Mouse (Mus musculus) layer of hippocampus, adult 2 months (tissue): ENCODE measurements around the gene Fam166b. TPM values are rescaled to one million over a fixed set of nuclear protein-coding genes. Genes with fewer than 3 reads are reported as not detected.
A peak's percentile ranks its signal among the peaks of the same experiment; 100 is the strongest.

Source experiments
- DNase-seq, 2 experiments: peaks; one replicate each; pipeline ENCODE4 v3.0.0; 2022; ENCODE audit warnings: low spot score in 2 of 2
- H3K27ac ChIP-seq: fragments of 200-600 bp; 2 replicates; pipeline ENCODE4 v1.8.1; 2022
- H3K4me3 ChIP-seq: fragments of 200-600 bp; 2 replicates; pipeline ENCODE4 v1.8.1; 2022; ENCODE audit warnings: mild to moderate bottlenecking
- CTCF ChIP-seq: fragments of 200-600 bp; conservative IDR thresholded peaks from 2 replicates; pipeline ENCODE4 v1.8.1; 2022; ENCODE audit warnings: antibody characterized with exemption, mild to moderate bottlenecking, moderate library complexity
- long read RNA-seq, 2 experiments: library from polyadenylated mRNA; stranded (forward); transcript quantifications; one replicate each; pipeline ENCODE4 v2.0.0; 2021; ENCODE audit warnings: borderline mapping rate in 2 of 2
- total RNA-seq, 2 experiments: library from RNA; stranded (reverse); gene quantifications; 2 replicates each; pipeline ENCODE4 v1.2.3; 2021

Fam166b gene
- total RNA-seq: 1 to 10 TPM in 1 of 2 experiments, under 1 TPM in 1; 0.98 to 1.9 TPM
- long read RNA-seq, experiment 1: 0 reads
- long read RNA-seq, experiment 2: 0 reads

DNA sequence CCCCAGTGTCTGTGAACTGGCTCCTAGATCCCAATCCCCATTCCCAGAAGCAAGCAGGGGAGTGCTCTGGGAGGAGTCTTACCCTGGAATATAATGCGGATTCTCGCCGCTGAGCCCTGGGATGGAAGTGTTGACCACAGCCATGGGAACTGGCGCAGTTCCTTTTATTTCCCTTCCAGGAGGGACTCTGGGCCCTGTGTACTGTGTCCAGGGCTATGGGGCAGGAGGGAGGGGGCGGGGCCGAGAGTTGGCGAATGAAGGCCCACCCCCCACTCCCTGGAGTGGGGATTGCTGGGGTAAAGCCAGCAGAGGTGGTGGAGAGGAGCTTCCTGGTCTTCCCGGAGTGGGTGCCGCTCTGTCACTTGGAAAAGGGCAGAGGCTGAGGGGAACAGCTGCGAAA, at the start of gene Fam166b:
Fam166b (minus strand) TSS at position 189 of the 400 bp plus-strand sequence.
- Histone ChIP-seq H3K27ac (no peak within 1 kb of the TSS), H3K4me3 (no peak within 1 kb of the TSS)
- peak in 1 of 2 experiments; percentile 10 for DNase-seq
- no peak for TF ChIP-seq CTCF

DNA sequence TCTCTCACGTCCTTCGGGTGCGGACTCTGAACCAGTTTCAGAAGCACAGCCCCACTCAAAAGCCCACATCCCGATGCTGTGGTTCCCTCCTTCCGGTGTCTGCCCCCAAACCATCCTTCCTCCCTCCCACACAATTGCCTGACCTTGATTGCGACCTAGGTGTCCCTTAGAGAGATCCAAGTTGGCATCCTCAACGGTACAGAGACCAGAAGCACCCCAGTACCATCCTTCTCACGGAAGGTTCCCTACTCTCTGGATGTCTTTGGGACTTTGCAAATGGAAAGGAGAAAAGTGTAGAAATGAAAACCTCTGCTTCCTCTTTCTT, 49.6 kb upstream of the Fam166b start:
- Histone ChIP-seq H3K4me3 (peak overlapping the region; percentile 54), H3K27ac (peak overlapping the region; percentile 83)
- DNase-seq: no peak
- no peak for TF ChIP-seq CTCF

DNA sequence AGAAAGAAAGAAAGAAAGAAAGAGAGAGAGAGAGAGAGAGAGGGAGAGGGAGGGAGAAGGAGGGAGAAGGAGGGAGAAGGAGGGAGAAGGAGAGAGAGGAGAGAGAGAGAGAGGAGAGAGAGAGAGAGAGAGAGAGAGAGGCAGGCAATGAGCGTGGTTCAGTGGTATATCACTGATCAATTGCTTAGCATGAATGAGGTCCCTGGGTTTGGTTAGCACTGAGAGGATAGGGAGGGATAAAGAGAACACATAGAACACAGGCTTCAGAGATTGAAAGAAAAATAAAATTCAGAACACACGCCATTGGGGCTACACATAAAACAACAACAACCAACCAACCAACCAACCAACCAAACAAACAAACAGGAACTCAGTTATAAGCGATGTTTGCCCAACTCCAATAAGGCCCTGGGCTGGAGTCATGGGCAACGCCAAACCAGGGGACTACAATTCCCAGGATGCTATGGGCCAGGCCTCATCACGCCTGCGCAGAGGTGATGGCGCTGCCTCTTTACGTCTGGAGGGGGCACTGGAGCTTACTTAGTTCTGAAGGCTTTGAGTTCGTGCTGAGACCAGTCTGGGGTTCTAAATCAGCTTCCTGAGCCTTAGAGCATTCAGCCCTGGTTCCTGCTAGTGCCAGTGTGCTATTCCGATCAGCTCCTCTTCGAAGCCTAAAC, 49.1 kb upstream of the Fam166b start:
- peak; percentile 80 for TF ChIP-seq CTCF
- H3K27ac ChIP-seq: peak overlapping the region; percentile 83
- peak overlapping the region; percentile 54 for H3K4me3 ChIP-seq
- peak; percentile 87 to 90 for DNase-seq

DNA sequence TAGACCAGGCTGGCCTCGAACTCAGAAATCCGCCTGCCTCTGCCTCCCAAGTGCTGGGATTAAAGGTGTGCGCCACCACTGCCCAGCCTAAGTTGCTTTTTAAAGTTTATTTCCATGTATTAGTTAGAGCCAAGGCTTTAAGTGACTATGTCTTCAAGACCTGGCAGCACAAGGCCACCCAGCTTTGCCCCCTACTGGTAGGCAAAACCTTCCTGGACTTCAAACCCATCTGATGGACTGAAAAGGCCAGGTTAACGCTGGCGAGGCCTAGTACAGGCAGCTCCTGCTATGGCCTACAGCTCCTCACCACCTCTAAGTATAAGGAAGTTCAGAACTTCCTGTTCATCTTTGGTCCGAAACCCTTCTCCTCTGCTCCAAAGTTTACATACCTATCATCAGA, 47.7 kb upstream of the Fam166b start:
- no peak for DNase-seq
- TF ChIP-seq CTCF: peak; percentile 41
- Histone ChIP-seq H3K4me3 (no peak overlapping the region), H3K27ac (no peak overlapping the region)

DNA sequence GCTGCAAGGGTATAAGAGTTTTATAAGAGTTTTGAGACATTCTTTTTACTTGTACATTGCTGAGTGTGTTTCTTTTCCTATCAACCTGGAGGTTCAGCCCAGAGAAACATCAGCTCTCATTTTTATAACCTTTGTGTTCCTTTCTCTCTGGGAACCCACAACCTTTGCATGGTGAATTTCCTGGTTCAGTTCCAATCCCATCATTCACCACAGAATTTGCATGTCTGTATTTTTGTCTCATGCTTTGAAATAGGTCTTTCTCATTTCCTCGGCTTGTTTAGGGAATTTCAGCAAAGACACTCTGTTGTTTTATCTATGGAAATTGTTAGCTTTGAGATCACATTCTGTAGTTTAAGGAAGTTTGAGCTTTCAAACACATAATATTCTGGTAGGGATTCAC, 44.7 kb upstream of the Fam166b start:
- Histone ChIP-seq H3K27ac (no peak overlapping the region), H3K4me3 (no peak overlapping the region)
- no peak for DNase-seq
- no peak for TF ChIP-seq CTCF

DNA sequence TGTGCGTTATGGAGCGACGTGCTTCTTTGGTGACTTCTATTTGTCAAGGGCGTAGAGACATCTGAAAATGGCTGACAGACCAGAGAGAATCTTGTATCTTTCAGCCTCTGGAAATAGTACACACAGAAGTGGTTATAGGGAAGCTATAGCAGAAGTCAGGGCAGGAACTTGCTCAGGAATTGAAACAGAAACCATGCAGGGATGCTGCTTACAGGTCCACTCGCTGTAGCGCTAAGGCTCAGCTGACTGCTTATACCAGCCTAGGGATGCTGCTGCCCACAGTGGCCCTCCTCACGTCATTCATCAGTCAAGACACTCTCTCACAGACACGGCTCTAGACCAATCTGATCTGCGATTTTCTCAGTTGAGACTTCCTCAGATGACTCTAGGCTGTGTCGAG, 41.4 kb upstream of the Fam166b start:
- Histone ChIP-seq H3K27ac (no peak overlapping the region), H3K4me3 (no peak overlapping the region)
- TF ChIP-seq CTCF: no peak
- no peak for DNase-seq

DNA sequence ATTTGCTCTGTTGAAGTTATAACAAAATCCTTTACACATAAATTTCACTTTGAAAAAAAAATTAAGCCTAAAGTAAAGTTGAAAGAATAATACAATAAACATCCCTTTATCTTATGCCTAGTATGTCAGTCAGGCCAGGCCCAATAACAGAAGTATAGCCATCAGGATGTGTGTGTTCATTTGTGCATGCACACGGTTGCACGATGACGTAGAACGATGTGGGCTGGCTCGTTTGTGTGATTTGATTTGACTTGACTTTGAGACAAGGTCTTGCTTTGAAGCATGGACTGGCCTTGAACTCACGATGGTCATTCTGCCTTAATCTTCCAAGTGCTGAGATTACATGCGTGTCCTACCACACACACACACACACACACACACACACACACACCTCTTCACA, 37.9 kb upstream of the Fam166b start:
- no peak overlapping the region for H3K4me3 ChIP-seq
- TF ChIP-seq CTCF: no peak
- DNase-seq: no peak
- no peak overlapping the region for H3K27ac ChIP-seq

DNA sequence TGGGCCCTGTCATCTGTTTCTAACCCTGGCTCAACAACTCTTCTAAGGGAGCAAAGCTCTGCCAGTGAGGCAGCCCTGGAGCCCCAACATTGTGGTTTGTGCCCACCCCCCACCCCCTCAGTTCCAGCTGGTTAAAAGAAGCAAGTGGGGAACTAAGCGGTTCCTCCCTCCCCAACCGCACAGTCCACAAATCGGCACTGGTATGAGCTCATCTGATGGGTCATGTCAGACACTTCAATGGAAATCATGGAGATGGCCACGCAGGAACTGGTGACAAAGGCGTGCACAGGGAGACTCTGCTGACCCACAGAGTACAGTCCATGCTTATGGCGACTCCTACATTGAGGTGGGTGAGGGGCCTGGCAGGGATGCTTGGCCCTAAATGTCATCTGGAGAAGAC, 37.0 kb upstream of the Fam166b start:
- DNase-seq: no peak
- Histone ChIP-seq H3K27ac (no peak overlapping the region), H3K4me3 (no peak overlapping the region)
- no peak for TF ChIP-seq CTCF

DNA sequence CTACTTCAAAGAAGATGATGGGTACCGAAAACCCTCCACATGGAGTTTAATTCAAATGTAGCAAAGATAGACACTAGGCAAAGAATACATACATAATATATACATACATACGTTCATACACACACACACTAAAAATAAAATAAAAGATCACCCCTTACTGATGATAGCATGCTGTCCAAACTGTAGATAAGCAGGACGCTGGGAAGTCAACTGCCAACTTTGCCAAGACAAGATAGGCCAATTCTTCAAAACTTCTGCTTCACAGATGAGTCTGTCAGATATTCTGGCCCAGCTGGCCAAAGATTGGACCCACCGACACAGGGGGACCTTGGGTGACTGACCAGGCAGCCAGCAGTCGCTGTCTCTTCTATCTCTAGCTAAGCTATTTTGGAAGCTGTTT, 34.2 kb upstream of the Fam166b start:
- Histone ChIP-seq H3K4me3 (no peak overlapping the region), H3K27ac (no peak overlapping the region)
- no peak for TF ChIP-seq CTCF
- no peak for DNase-seq

DNA sequence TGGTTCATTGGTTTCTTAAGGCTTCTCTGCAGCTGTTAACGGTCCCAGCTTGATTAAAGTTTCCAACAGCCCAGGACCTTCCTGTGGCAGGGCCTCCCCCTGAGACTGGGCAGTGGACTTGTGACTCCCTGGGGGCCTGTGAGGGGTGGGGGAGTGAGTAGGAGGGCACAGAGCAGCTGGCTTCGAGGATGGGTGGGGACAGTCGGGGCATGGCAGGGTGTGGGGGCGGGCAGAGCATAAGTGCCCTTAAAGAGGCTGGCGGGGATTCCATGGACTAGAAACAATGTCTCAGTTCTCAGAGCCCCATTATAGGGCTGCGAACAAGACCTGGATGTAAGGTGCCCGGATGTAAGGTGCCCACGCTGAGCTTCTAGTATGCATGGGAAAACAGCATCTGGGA, 28.2 kb upstream of the Fam166b start:
- no peak for TF ChIP-seq CTCF
- Histone ChIP-seq H3K4me3 (no peak overlapping the region), H3K27ac (no peak overlapping the region)
- DNase-seq: no peak

DNA sequence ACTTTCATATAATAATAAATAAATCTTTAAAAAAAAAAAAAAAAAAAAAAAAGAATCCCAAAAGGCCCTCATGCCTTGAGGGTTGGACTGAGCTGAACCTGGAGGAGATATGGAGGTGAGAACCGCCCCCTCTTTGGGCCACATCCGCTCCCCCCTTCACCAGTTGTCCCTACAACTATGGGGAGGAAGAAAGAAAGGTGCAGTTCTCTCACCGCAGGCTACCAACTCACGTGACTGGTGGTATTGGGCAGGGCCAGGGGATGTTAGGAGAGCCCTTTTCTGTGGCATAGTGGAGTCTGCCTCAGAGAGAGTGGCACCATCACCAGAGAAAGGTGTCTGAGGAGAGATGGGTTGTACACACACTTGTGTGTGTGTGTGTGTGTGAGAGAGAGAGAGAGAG, 27.5 kb upstream of the Fam166b start:
- Histone ChIP-seq H3K27ac (no peak overlapping the region), H3K4me3 (no peak overlapping the region)
- no peak for TF ChIP-seq CTCF
- DNase-seq: no peak

DNA sequence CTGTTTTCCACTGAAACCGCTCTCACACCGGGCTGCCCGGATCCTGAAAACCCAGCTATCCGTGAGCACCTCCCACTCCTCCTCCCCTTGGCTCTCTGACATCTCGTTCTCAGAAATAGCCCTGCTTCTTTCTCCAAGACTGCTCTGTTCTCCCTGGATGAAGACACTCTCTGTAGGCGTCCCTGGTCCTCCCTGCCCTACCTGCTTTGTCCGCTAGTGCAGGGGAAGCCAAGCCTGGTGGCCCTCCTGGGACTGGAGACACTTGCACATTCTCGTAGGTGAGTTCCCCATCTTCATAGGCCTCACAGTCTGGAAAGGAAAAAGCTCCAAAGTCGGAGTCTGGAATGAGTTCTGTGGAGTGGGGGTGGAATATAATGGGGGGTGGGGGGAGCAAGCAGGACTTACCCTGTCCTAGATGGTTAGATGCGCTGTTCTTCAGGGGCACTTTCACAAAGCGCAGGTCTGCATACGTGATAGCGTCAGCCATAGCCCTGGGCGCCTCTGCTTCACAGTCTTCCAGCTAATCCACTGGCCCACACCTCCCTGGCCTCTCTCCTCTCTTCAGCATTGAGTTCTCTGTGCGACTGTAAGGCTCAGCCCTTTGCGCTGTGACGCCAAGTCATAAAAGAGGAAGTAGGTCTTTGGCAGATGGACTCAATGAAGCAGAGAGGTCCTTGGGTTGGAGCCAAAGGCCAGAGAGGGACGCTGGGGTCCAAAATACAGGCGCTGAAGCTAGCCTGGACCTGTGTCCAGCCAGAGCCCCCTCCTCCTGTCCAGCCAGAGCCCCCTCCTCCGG, 25.3 kb upstream of the Fam166b start, which contains the start of gene Cd72:
Cd72 (minus strand) TSS at position 588 of the 796 bp plus-strand sequence.
- H3K4me3 ChIP-seq: no peak within 1 kb of the TSS; the same call in 1 of the 2 replicates
- TF ChIP-seq CTCF: no peak
- H3K27ac ChIP-seq: no peak within 1 kb of the TSS
- no peak for DNase-seq

DNA sequence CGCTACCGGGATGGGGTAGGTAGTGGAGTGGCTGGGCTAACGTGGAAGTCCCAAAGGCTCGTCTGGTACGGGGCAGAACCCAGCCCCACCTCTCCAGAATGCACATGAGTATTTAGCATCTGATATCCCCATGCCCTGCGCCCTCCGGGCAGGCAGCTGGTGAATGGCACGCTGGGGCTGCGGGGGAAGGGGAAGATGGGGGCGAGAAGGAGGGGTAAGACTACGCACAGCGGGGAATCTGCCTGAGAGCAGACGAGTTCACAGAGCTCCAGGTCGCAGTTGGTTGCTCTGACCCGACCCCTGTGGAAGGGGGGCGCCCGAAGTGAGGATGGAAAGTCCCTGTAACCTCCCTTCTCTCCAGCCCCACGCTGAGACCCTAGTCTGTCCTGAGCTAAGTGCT, 24.5 kb upstream of the Fam166b start:
- no peak overlapping the region for H3K27ac ChIP-seq
- no peak overlapping the region; the same call in 1 of the 2 replicates for H3K4me3 ChIP-seq
- no peak for TF ChIP-seq CTCF
- no peak for DNase-seq

DNA sequence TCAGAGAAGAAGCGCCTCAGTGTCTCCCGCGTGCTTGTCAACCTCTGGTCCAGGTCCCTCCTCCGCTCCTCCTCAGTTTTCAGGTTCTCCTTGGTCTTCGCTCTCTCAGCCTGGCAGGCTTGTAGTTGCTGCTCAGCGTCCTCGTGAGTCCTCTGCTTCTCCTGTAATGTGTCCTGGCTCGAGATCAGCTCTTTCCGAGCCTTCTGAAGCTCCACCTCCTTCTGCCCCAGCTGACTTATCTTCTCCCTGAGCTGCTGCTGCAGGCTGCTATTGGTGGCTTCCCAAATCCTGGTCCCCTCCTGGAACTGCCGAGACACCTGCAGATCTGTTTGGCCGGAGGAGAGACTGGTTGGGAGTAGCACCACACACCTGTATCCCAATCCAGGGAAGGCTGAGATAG, 23.4 kb upstream of the Fam166b start:
- DNase-seq: no peak
- no peak for TF ChIP-seq CTCF
- H3K4me3 ChIP-seq: no peak overlapping the region
- H3K27ac ChIP-seq: no peak overlapping the region
